Mouse (Mus musculus) heart, embryonic 12.5 days (tissue): Measurements from ENCODE around the gene Stx6. TPM values are rescaled to one million over a fixed set of nuclear protein-coding genes. Genes with fewer than 3 reads are reported as not detected.

Experiments
- ATAC-seq: fragments of 200-750 bp; cut with Nextera tagmentation; 2 replicates; pipeline ENCODE4 v1.8.0; 2017; ENCODE audit warnings: moderate TSS enrichment, moderate library complexity; ENCODE audit not compliant: insufficient number of reproducible peaks, low FRiP score
- H3K27ac ChIP-seq: fragments of 300-500 bp; sonication (generic); 2 replicates; pipeline ENCODE4 v1.5.1; 2016; ENCODE audit warnings: mild to moderate bottlenecking, moderate library complexity; ENCODE audit not compliant: poor library complexity, severe bottlenecking
- H3K27me3 ChIP-seq: fragments of 300-500 bp; sonication (generic); replicated peaks from 2 replicates; pipeline ENCODE4 v1.6.1; 2016; ENCODE audit warnings: mild to moderate bottlenecking, moderate library complexity
- H3K36me3 ChIP-seq: fragments of 300-500 bp; sonication (generic); 2 replicates; pipeline ENCODE4 v1.6.1; 2016; ENCODE audit warnings: mild to moderate bottlenecking, moderate library complexity
- H3K4me1 ChIP-seq: fragments of 300-500 bp; sonication (generic); replicated peaks from 2 replicates; pipeline ENCODE4 v1.6.1; 2016; ENCODE audit warnings: mild to moderate bottlenecking
- H3K4me2 ChIP-seq: fragments of 300-500 bp; sonication (generic); 2 replicates; pipeline ENCODE4 v1.6.1; 2016; ENCODE audit warnings: mild to moderate bottlenecking, moderate library complexity
- H3K4me3 ChIP-seq: fragments of 300-500 bp; sonication (generic); 2 replicates; pipeline ENCODE4 v1.5.1; 2016; ENCODE audit warnings: mild to moderate bottlenecking
- H3K9ac ChIP-seq: fragments of 300-500 bp; sonication (generic); 2 replicates; pipeline ENCODE4 v1.6.1; 2016; ENCODE audit warnings: mild to moderate bottlenecking, moderate library complexity
- H3K9me3 ChIP-seq: fragments of 300-500 bp; sonication (generic); replicated peaks from 2 replicates; pipeline ENCODE4 v1.6.1; 2016; ENCODE audit warnings: mild to moderate bottlenecking, moderate library complexity
- WGBS: fragments of 180-500 bp; shearing (Covaris S2); methylation state at CpG from one replicate; pipeline ENCODE4 v1.1.7; 2016; 5-methylcytosine and 5-hydroxymethylcytosine counted together
- polyA plus RNA-seq: library from polyadenylated mRNA; unstranded; fragments of >200 nt; fragmentation: Nextera tagmentation; extraction: Ambion mirVana; gene quantifications from 2 replicates; pipeline ENCODE4 v1.2.1, GENCODE M21; 2016

Stx6 gene
- polyA plus RNA-seq, 1 experiment from 2014 or later, result 62.1 TPM

DNA sequence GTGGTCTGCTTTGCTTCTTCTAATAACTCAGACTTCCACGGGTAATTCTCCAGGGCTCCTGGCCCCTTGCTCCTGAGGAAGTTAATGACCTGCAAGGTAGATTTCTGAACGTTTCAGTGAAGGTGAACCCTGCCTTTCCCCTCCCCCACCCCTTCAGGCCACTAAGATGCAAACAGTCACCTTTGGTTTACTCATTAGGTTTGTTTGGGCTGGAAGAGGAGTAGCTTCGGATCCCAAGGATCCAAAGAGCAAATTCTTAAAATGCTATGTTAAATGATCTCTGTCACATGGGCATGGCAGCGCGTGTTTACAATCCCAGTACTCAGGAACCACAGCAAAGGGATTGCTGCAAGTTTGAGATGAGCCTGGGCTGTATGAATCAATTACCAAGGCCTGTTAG lies 88.9 kb downstream of the Stx6 start:
- Histone ChIP-seq H3K27me3 (no peaks in the 10 kb centered on the region), H3K4me3 (no peak overlapping the region), H3K4me2 (no peak overlapping the region), H3K4me1 (peaks cover 20% of the 10 kb centered on the region), H3K27ac (no peak overlapping the region), H3K9ac (no peak overlapping the region), H3K36me3 (no peaks in the 10 kb centered on the region), H3K9me3 (no peaks in the 10 kb centered on the region)
- 28% methylated on average over 5 of the region's 5 CpGs for WGBS
- ATAC-seq, result no peak

GRCm38 (mm10) chr1:155248041-155248440 lies 89.5 kb downstream of the Stx6 start:
- no peak overlapping the region for H3K4me3 ChIP-seq
- no peak overlapping the region for H3K9ac ChIP-seq
- ATAC-seq, result no peak
- H3K27ac ChIP-seq, result no peak overlapping the region
- H3K4me2 ChIP-seq, result no peak overlapping the region
- no peaks in the 10 kb centered on the region for H3K27me3 ChIP-seq
- 46% methylated on average over 5 of the region's 5 CpGs for WGBS
- peaks cover 22% of the 10 kb centered on the region for H3K4me1 ChIP-seq
- no peaks in the 10 kb centered on the region for H3K9me3 ChIP-seq
- no peaks in the 10 kb centered on the region for H3K36me3 ChIP-seq

DNA sequence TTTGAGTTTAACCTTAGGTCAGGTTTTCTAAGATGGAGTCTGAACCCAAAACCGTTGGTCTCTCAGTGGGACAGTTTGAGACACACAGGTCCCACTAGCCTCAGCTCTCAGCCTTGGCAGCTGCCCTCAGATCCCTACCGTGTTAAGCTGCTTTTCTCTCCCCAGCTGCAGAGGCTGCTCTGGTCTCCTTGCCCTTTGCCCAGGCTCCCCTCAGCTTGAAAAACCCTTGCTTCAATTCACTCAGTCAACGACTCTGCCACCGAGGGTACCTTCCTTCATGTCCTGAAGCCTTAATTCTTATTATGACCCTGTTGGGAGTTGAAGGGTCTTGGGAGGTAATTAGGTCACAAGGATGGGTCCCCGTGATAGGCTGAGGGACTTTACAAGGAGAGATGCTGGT lies 91.4 kb downstream of the Stx6 start:
- Histone ChIP-seq H3K4me1 (peaks cover 23% of the 10 kb centered on the region), H3K9me3 (no peaks in the 10 kb centered on the region), H3K4me3 (no peak overlapping the region), H3K4me2 (no peak overlapping the region), H3K36me3 (no peaks in the 10 kb centered on the region), H3K27ac (no peak overlapping the region), H3K9ac (no peak overlapping the region), H3K27me3 (no peaks in the 10 kb centered on the region)
- no peak for ATAC-seq
- WGBS, result 43% methylated on average over 5 of the region's 5 CpGs

GRCm38 (mm10) chr1:155250531-155251135 lies 92.1 kb downstream of the Stx6 start:
- Histone ChIP-seq H3K4me3 (no peak overlapping the region), H3K36me3 (no peaks in the 10 kb centered on the region)
- no peak for ATAC-seq

GRCm38 (mm10) chr1:155251596-155251995 lies 93.1 kb downstream of the Stx6 start:
- Histone ChIP-seq H3K27ac (no peak overlapping the region), H3K4me3 (no peak overlapping the region), H3K36me3 (no peaks in the 10 kb centered on the region), H3K4me2 (no peak overlapping the region), H3K9ac (no peak overlapping the region), H3K9me3 (no peaks in the 10 kb centered on the region), H3K4me1 (peaks cover 14% of the 10 kb centered on the region; the same call in 1 of the 2 replicates), H3K27me3 (no peaks in the 10 kb centered on the region)
- WGBS, result 58% methylated on average over 5 of the region's 5 CpGs
- ATAC-seq, result no peak

More at GRCm38 (mm10) chr1:155250531-155251135, 92.1 kb downstream of the Stx6 start:
- H3K27ac ChIP-seq, result no peak overlapping the region
- H3K4me1 ChIP-seq, result peaks cover 16% of the 10 kb centered on the region
- no peaks in the 10 kb centered on the region for H3K27me3 ChIP-seq
- no peak overlapping the region for H3K4me2 ChIP-seq
- no peak overlapping the region for H3K9ac ChIP-seq
- no peaks in the 10 kb centered on the region for H3K9me3 ChIP-seq
- 36% methylated on average over 4 of the region's 4 CpGs for WGBS

GRCm38 (mm10) chr1:155252631-155253121 lies 94.2 kb downstream of the Stx6 start:
- no peak overlapping the region for H3K4me2 ChIP-seq
- 36% methylated on average over 6 of the region's 6 CpGs for WGBS
- H3K9me3 ChIP-seq, result no peaks in the 10 kb centered on the region
- peaks cover 8% of the 10 kb centered on the region; the same call in 1 of the 2 replicates for H3K4me1 ChIP-seq
- H3K9ac ChIP-seq, result no peak overlapping the region
- no peak for ATAC-seq
- H3K4me3 ChIP-seq, result no peak overlapping the region
- H3K27ac ChIP-seq, result no peak overlapping the region
- no peaks in the 10 kb centered on the region for H3K36me3 ChIP-seq
- H3K27me3 ChIP-seq, result no peaks in the 10 kb centered on the region

DNA sequence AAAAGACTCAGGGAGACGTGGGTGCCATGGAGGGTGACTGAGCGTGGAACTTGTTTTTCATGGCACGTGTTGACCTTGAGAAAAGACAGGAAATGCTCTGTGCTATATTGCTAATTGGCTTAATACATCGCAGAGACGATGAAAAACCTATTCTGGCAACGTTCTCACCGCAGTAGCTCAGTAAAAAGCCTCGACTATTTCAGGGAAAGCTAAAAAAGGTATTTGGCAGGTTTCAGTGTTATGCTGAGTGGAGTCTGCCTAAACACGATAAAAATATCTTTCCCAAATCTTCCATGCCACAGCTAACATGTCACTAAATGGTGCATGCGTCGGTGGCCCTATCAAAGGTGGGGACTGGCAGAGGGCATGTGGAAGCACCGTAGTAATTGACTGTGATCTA lies 94.6 kb downstream of the Stx6 start:
- Histone ChIP-seq H3K4me3 (no peak overlapping the region), H3K36me3 (no peaks in the 10 kb centered on the region), H3K27ac (no peak overlapping the region), H3K27me3 (no peaks in the 10 kb centered on the region), H3K4me1 (peaks cover 8% of the 10 kb centered on the region; the same call in 1 of the 2 replicates), H3K9ac (no peak overlapping the region), H3K9me3 (no peaks in the 10 kb centered on the region), H3K4me2 (no peak overlapping the region)
- WGBS, result 67% methylated on average over 12 of the region's 12 CpGs
- ATAC-seq, result no peak

DNA sequence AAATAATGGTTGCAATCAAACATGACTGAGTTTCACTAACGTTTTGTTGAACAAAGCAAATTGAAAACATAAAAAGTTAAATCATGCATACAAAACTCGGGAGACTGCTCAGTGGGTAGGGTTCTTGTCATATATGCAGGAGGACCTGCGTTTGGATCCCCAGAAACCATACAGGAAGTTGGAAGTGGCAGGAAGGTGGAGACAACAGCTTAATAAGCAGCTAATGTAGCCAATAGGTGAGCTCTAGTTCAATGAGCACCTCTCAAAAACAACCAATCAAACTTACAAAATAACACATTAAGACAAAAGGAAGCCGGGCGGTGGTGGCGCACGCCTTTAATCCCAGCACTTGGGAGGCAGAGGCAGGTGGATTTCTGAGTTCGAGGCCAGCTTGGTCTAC lies 95.8 kb downstream of the Stx6 start:
- no peak for ATAC-seq
- Histone ChIP-seq H3K4me3 (no peak overlapping the region), H3K9me3 (no peaks in the 10 kb centered on the region), H3K36me3 (no peaks in the 10 kb centered on the region), H3K4me1 (peaks cover 8% of the 10 kb centered on the region; the same call in 1 of the 2 replicates), H3K27ac (no peak overlapping the region), H3K4me2 (no peak overlapping the region), H3K27me3 (no peaks in the 10 kb centered on the region), H3K9ac (no peak overlapping the region)
- 84% methylated on average over 8 of the region's 8 CpGs for WGBS

Other genes starting within 250 kb of the Stx6 start
- gene Ier5, start 59.1 kb upstream of the Stx6 start, polyA plus RNA-seq, result 8.9 and 10.9 TPM in 2 replicates
- gene Mr1, start 11.9 kb upstream of the Stx6 start, polyA plus RNA-seq, result 3.9 and 4.2 TPM in 2 replicates
- gene BC034090, start 85.7 kb downstream of the Stx6 start, polyA plus RNA-seq, result 9.0 and 9.6 TPM in 2 replicates